Mouse (Mus musculus): Measurements from ENCODE around the gene Borcs6.
"Not testable (repeated sequence)": the region's sequence is repeated elsewhere in the genome, so short reads cannot be mapped to it uniquely, and the experiment has no call there.

Gene Borcs6

GRCm38 (mm10) chr11:69088856-69089615, 29.5 kb downstream of the Borcs6 start:
- peak; percentile 53 for DNase-seq (ENCODE audit: low read depth, low spot score)

- DNase-seq (ENCODE audit: low read depth, low spot score) = no peak
Measured at GRCm38 (mm10) chr11:69089616-69090290, 30.2 kb downstream of the Borcs6 start.

- no peak for DNase-seq (ENCODE audit: low read depth, low spot score)
Measured at GRCm38 (mm10) chr11:69090367-69090766, 30.9 kb downstream of the Borcs6 start.

- no peak for DNase-seq (ENCODE audit: low read depth, low spot score)
Measured at GRCm38 (mm10) chr11:69091566-69092385, 32.3 kb downstream of the Borcs6 start.

- peak; percentile 83 for DNase-seq (ENCODE audit: low read depth, low spot score)
Measured at GRCm38 (mm10) chr11:69092386-69092751, 32.9 kb downstream of the Borcs6 start.

- no peak for DNase-seq (ENCODE audit: low read depth, low spot score)
Measured at GRCm38 (mm10) chr11:69092871-69093270, 33.4 kb downstream of the Borcs6 start.

- not testable (repeated sequence) for DNase-seq (ENCODE audit: low read depth, low spot score)
Measured at GRCm38 (mm10) chr11:69093856-69094255, 34.3 kb downstream of the Borcs6 start.

- DNase-seq (ENCODE audit: low read depth, low spot score) = peak; percentile 100
Measured at GRCm38 (mm10) chr11:69094697-69095429, 35.3 kb downstream of the Borcs6 start, which contains the start of gene Per1. TSS of gene Per1 (plus strand) at chr11:69095217.

- peak; percentile 48 for DNase-seq (ENCODE audit: low read depth, low spot score)
Measured at GRCm38 (mm10) chr11:69095511-69096231, 36.2 kb downstream of the Borcs6 start.

GRCm38 (mm10) chr11:69096360-69096986, 37.0 kb downstream of the Borcs6 start:
- DNase-seq (ENCODE audit: low read depth, low spot score) = no peak

GRCm38 (mm10) chr11:69096987-69097900, 37.7 kb downstream of the Borcs6 start:
- DNase-seq (ENCODE audit: low read depth, low spot score) = peak; percentile 97

GRCm38 (mm10) chr11:69098039-69098761, 38.7 kb downstream of the Borcs6 start:
- peak; percentile 76 for DNase-seq (ENCODE audit: low read depth, low spot score)

- DNase-seq (ENCODE audit: low read depth, low spot score) = peak; percentile 98
Measured at GRCm38 (mm10) chr11:69098762-69099091, 39.2 kb downstream of the Borcs6 start.

GRCm38 (mm10) chr11:69099177-69099914, 39.8 kb downstream of the Borcs6 start:
- DNase-seq (ENCODE audit: low read depth, low spot score) = peak; percentile 79

GRCm38 (mm10) chr11:69099915-69100345, 40.4 kb downstream of the Borcs6 start:
- DNase-seq (ENCODE audit: low read depth, low spot score) = peak; percentile 97

- DNase-seq (ENCODE audit: low read depth, low spot score) = no peak
Measured at GRCm38 (mm10) chr11:69100639-69101360, 41.3 kb downstream of the Borcs6 start.

All from brain, adult 2 months (tissue).